Mouse (Mus musculus) heart, postnatal 0 days (tissue): ENCODE results near the gene Nkiras2.

ENCODE experiments used
- CTCF ChIP-seq: IDR thresholded peaks from 2 replicates; pipeline ENCODE4 v1.5.1; 2016; ENCODE audit warnings: antibody characterized with exemption, control low read depth, low read depth
- EP300 ChIP-seq: IDR thresholded peaks from 2 replicates; pipeline ENCODE4 v1.6.1; 2016; ENCODE audit warnings: antibody characterized with exemption, low read depth

DNA sequence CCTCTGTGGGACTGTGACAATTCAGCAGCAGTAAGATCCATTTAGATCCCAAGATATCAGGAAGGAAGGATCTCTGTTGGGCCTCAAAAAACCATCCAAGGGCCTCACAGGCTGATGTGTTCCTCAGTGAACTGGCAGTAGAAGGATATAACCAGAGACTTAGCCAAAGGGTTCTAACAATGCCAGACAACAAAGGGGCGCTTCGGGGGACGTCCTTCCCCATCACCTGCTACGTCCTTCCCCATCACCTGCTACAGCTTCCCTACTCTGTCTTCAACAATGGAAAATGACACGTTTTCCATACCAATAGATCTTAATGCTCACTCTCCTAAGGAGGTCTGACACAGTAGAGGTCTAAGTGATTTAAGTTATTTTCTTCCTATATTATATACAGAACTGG, 2.7 kb upstream of the Nkiras2 start:
- TF ChIP-seq CTCF: no peak
- TF ChIP-seq EP300: no peak
